Mouse (Mus musculus): Measurements from ENCODE around the gene Mlx. TPM values are rescaled to one million over a fixed set of nuclear protein-coding genes. Genes with fewer than 3 reads are reported as not detected.
"Not testable (repeated sequence)": the region's sequence is repeated elsewhere in the genome, so short reads cannot be mapped to it uniquely, and the experiment has no call there.

Mlx gene
- polyA plus RNA-seq, 1 experiment from 2014 or later: 54.1 TPM

DNA sequence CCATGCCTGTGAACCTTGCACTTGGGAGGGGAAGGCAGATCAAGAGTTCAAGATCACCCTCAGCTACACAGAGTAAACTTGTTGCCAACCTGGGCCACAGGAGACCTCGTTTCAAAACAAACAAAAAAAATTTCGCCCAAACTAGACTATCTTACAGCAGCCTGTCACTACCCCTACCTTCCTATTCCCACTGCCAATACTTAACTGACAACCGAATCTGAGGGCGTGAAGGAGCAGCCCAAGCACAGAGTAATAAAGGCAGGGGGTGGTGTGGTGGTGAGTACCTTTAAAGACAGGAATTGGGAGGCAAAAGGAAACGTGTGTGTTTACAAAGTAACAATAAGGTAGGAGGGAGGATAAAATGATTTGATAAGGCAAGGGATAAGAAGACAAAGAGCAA lies 23.6 kb downstream of the Mlx start:
- no peak for ATAC-seq (ENCODE audit: borderline replicate concordance, extremely low read depth, low FRiP score, low TSS enrichment)
- Histone ChIP-seq H3K36me3 (peaks cover 9% of the 10 kb centered on the region; the same call in 1 of the 2 replicates), H3K9ac (no peak overlapping the region), H3K4me2 (no peak overlapping the region), H3K27ac (no peak overlapping the region), H3K27me3 (no peaks in the 10 kb centered on the region), H3K4me3 (no peak overlapping the region), H3K9me3 (no peaks in the 10 kb centered on the region), H3K4me1 (no peaks in the 10 kb centered on the region)
- WGBS: 32% methylated on average over 5 of the region's 5 CpGs

DNA sequence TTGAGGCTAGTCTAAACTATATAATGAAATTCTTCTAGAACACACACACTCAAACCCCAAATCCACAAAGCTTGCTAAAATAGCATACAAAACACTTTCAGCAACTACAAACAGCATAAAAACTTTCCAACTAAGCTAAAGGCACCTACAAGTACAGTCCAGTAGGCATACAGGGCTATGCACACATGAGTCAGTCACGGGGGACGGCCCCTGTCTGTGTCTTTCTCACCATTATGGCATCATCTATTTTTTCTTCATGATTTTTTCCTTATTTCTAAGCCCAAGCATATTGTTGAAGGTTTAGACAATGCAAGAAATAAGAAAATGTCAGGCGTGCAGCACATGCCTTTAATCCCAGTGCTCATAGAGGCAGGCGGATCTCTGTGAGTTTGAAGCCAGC lies 24.1 kb downstream of the Mlx start:
- Histone ChIP-seq H3K4me1 (no peaks in the 10 kb centered on the region), H3K9ac (no peak overlapping the region), H3K9me3 (no peaks in the 10 kb centered on the region), H3K27ac (no peak overlapping the region), H3K27me3 (no peaks in the 10 kb centered on the region), H3K36me3 (0 out of 2 replicates have a peak, but pooled peaks cover 7% of the 10 kb centered on the region), H3K4me2 (no peak overlapping the region), H3K4me3 (no peak overlapping the region)
- 87% methylated on average over 4 of the region's 4 CpGs for WGBS
- no peak for ATAC-seq (ENCODE audit: borderline replicate concordance, extremely low read depth, low FRiP score, low TSS enrichment)

- Histone ChIP-seq H3K9me3 (no peaks in the 10 kb centered on the region), H3K36me3 (0 out of 2 replicates have a peak, but pooled peaks cover 7% of the 10 kb centered on the region), H3K27ac (no peak overlapping the region), H3K4me2 (no peak overlapping the region), H3K27me3 (no peaks in the 10 kb centered on the region), H3K9ac (no peak overlapping the region), H3K4me3 (no peak overlapping the region), H3K4me1 (peaks cover 4% of the 10 kb centered on the region; the same call in 1 of the 2 replicates)
- ATAC-seq (ENCODE audit: borderline replicate concordance, extremely low read depth, low FRiP score, low TSS enrichment): no peak
- 90% methylated on average over 3 of the region's 3 CpGs for WGBS
These were observed 25.1 kb downstream of the Mlx start for GRCm38 (mm10) chr11:101112186-101112585.

- no peaks in the 10 kb centered on the region for H3K9me3 ChIP-seq
- 88% methylated on average over 2 of the region's 2 CpGs for WGBS
- no peak overlapping the region for H3K4me3 ChIP-seq
- no peak overlapping the region for H3K4me2 ChIP-seq
- ATAC-seq (ENCODE audit: borderline replicate concordance, extremely low read depth, low FRiP score, low TSS enrichment): no peak
- H3K36me3 ChIP-seq: 0 out of 2 replicates have a peak, but pooled peaks cover 7% of the 10 kb centered on the region
- H3K27me3 ChIP-seq: no peaks in the 10 kb centered on the region
- H3K4me1 ChIP-seq: peaks cover 17% of the 10 kb centered on the region
- no peak overlapping the region for H3K9ac ChIP-seq
- no peak overlapping the region for H3K27ac ChIP-seq
These were observed 28.5 kb downstream of the Mlx start for GRCm38 (mm10) chr11:101115564-101115963.

DNA sequence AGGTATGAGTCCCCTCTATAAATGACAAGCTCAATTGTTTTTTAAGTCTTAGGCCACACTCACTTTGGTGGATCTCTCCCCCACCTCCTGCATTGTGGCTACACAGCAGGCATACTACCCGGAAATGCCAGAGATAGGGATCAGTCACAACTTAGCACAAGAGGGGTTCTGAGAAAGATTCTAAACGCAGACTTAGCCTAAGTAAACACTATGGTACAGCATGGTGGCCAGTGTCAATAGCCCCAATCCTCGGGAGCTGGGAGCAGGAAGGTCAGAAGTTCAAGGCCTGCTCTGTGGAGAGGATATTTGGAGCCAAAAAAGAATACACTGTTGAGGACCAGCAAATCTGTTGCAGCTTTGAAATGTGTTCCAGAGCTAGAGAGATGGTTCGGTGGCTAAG lies 31.0 kb downstream of the Mlx start:
- no peak overlapping the region for H3K27ac ChIP-seq
- ATAC-seq (ENCODE audit: borderline replicate concordance, extremely low read depth, low FRiP score, low TSS enrichment): no peak
- peaks cover 11% of the 10 kb centered on the region for H3K36me3 ChIP-seq
- H3K4me2 ChIP-seq: peak overlapping the region; percentile 89
- peak overlapping the region; percentile 84 for H3K4me3 ChIP-seq
- 18% methylated on average over 4 of the region's 4 CpGs for WGBS
- H3K27me3 ChIP-seq: no peaks in the 10 kb centered on the region
- peak overlapping the region; percentile 87; the same call in 1 of the 2 replicates for H3K9ac ChIP-seq
- no peaks in the 10 kb centered on the region for H3K9me3 ChIP-seq
- H3K4me1 ChIP-seq: peaks cover 30% of the 10 kb centered on the region

DNA sequence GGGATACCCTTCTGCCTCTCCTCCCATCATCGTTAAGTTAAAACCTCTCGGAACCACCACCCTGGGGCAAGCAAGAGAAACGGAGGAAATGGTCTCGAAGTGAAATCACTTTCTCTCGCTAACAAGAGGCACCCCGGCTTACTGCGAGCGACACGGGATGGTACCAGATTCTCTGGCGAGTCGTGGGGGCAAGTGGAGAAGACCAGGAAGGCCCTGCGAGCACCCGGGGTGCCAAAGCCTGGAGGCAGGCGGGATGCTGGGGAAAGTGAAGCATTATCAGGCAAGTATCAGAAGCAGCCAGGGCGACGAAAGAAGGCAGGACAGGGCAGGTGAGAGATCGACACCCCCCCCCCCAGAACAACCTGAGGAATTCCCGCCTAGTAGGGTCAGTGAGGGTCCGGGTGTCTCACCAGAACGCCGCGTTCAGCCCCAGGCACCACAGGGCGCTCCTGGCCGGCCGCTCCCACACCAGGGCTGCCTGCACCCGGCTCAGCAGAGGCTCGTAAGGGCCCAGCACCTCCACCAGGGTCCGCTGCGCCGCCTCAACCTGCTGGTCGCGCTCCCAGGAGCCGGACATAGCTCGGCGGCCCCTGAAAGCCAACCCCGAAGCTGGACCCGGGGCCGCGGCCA lies 32.2 kb downstream of the Mlx start:
- H3K36me3 ChIP-seq: peaks cover 14% of the 10 kb centered on the region
- ATAC-seq (ENCODE audit: borderline replicate concordance, extremely low read depth, low FRiP score, low TSS enrichment): peak; percentile 80
- H3K9me3 ChIP-seq: no peaks in the 10 kb centered on the region
- H3K4me1 ChIP-seq: peaks cover 30% of the 10 kb centered on the region
- H3K9ac ChIP-seq: peak overlapping the region; percentile 87
- H3K27ac ChIP-seq: peak overlapping the region; percentile 88
- peak overlapping the region; percentile 89 for H3K4me2 ChIP-seq
- H3K4me3 ChIP-seq: peak overlapping the region; percentile 84
- no peaks in the 10 kb centered on the region for H3K27me3 ChIP-seq
- WGBS: 1% methylated on average over 36 of the region's 39 CpGs

DNA sequence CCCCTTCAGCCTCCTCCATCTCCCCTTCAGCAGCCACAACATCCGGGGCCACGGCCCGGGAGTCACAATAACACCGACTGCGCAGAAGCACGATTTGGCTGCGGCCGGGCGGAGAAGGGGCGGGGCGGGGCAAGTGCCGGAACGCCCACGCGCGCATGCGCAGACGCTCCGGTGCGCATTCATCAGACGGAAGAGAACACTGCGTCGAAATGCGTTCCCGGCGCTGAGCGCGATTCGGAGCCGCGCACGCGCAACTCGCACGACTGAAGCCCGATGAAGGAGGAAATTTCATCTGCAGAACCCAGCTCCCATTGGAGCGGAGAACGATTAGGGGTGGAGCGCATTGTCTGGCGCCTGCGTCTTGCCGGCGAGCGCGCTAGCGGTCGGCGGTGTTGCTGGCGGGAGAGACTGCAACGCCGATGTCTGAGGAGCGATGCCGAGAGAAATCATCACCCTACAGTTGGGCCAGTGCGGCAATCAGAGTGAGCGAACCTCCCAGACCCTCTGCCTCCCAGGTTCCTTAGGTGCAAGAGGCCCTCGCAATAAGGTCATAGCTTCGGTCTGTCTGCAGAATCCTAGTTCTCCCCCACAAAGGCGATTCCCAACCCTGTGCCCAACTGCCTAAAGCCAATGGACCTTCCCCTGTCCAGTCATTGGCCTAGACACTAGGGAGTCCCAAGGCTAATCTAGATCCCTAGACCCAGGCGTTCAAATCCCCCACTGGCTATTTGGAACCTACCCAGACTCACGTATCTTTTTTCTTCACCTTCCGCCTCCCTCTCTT lies 32.9 kb downstream of the Mlx start, which contains the start of the genes Retreg3 and Tubg1:
TSS of gene Retreg3 (minus strand) at position 133 of the 784 bp plus-strand sequence.
TSS of gene Tubg1 (plus strand) at position 178 of the 784 bp plus-strand sequence.
- H3K36me3 ChIP-seq: peaks cover 14% of the 10 kb centered on the region
- no peaks in the 10 kb centered on the region for H3K27me3 ChIP-seq
- H3K4me1 ChIP-seq: peaks cover 30% of the 10 kb centered on the region
- under 1% methylated on average over 61 of the region's 61 CpGs for WGBS
- ATAC-seq (ENCODE audit: borderline replicate concordance, extremely low read depth, low FRiP score, low TSS enrichment): peak; percentile 97
- peak within 1 kb of the TSS; percentile 89 for H3K4me2 ChIP-seq
- peak within 1 kb of the TSS; percentile 87 for H3K9ac ChIP-seq
- H3K4me3 ChIP-seq: peak within 1 kb of the TSS; percentile 84
- H3K9me3 ChIP-seq: no peaks in the 10 kb centered on the region
- peak within 1 kb of the TSS; percentile 93 for H3K27ac ChIP-seq

DNA sequence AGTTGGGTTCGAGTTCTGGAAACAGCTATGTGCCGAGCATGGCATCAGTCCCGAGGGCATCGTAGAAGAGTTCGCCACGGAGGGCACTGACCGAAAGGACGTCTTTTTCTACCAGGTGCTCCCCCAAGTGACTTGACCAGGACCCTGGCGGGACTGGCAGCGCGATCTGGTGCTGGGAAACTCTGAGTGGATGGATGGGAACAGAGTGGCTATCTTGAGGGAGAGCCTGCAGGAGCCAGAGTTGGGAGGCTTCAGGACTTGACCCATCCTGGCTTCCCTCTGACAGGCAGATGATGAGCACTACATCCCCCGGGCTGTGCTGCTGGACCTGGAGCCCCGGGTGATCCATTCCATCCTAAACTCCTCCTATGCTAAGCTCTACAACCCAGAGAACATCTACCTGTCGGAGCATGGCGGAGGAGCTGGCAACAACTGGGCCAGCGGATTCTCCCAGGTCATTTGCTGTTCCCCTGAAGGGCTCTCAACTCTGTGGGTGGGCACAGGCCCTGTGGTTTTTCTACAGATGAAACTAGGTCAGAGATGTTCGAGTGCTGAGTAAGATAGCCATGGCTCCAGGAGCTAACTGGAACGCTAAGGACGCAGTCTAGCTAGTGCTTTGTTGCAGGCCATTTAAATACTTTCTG lies 33.6 kb downstream of the Mlx start:
- no peaks in the 10 kb centered on the region for H3K9me3 ChIP-seq
- peak overlapping the region; percentile 89 for H3K4me2 ChIP-seq
- peak overlapping the region; percentile 84 for H3K4me3 ChIP-seq
- ATAC-seq (ENCODE audit: borderline replicate concordance, extremely low read depth, low FRiP score, low TSS enrichment): no peak
- 14% methylated on average over 19 of the region's 19 CpGs for WGBS
- no peaks in the 10 kb centered on the region for H3K27me3 ChIP-seq
- H3K9ac ChIP-seq: peak overlapping the region; percentile 81
- H3K36me3 ChIP-seq: peaks cover 19% of the 10 kb centered on the region
- H3K27ac ChIP-seq: peak overlapping the region; percentile 93
- peaks cover 30% of the 10 kb centered on the region for H3K4me1 ChIP-seq

DNA sequence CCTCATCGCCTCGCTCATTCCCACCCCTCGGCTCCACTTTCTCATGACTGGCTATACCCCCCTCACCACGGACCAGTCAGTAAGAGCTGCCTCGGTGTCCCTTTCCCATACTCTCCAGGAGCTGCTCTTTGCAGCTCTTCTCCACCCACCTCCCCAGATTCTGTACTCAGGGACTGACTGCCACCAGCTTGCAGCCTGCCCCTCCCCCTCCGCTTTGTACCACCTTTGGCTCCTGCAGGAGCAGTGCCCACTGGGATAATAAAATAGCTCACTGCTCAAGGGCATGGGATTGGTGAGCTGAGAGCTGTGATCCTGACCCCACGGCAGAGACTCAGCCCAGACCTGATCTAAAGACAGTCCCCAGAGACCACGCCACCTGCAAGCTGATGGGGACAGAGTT lies 37.4 kb downstream of the Mlx start:
- H3K27ac ChIP-seq; H3K9me3 ChIP-seq; H3K9ac ChIP-seq; H3K27me3 ChIP-seq; H3K4me3 ChIP-seq; H3K4me2 ChIP-seq; ATAC-seq (ENCODE audit: borderline replicate concordance, extremely low read depth, low FRiP score, low TSS enrichment): not testable (repeated sequence)
- H3K4me1 ChIP-seq: peaks cover 15% of the 10 kb centered on the region
- 87% methylated on average over 8 of the region's 8 CpGs for WGBS
- H3K36me3 ChIP-seq: peaks cover 32% of the 10 kb centered on the region

- WGBS: 96% methylated on average over 9 of the region's 9 CpGs
- H3K9me3 ChIP-seq; ATAC-seq (ENCODE audit: borderline replicate concordance, extremely low read depth, low FRiP score, low TSS enrichment); H3K4me3 ChIP-seq; H3K27me3 ChIP-seq; H3K4me2 ChIP-seq; H3K9ac ChIP-seq; H3K27ac ChIP-seq: not testable (repeated sequence)
- peaks cover 32% of the 10 kb centered on the region for H3K36me3 ChIP-seq
- H3K4me1 ChIP-seq: peaks cover 16% of the 10 kb centered on the region
These were observed 37.9 kb downstream of the Mlx start for GRCm38 (mm10) chr11:101125008-101125407.

DNA sequence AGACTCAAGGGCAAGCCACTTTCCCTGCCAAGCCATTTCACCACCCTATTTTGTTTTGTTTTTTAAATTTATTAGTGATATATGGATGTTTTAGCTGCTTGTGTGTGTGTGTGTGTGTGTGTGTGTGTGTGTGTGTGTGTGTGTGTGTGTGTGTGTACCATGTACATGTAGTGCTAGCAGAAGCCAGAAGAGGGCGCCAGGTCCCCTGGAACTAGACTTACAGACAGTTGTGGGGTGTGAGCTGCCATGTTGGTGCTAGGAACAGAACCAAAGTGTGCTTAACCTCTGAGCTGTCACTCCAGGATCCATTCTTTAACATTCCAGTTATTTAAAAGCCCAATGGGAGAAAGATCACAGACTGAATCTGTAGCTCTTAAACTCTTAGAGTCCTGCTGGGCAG lies 40.0 kb downstream of the Mlx start:
- H3K27ac ChIP-seq: no peak overlapping the region
- H3K4me3 ChIP-seq: no peak overlapping the region
- H3K9ac ChIP-seq: no peak overlapping the region
- peaks cover 3% of the 10 kb centered on the region for H3K4me1 ChIP-seq
- no peaks in the 10 kb centered on the region for H3K9me3 ChIP-seq
- H3K36me3 ChIP-seq: peaks cover 32% of the 10 kb centered on the region
- WGBS: 100% methylated on average over 1 of the region's 1 CpGs
- H3K27me3 ChIP-seq: no peaks in the 10 kb centered on the region
- ATAC-seq (ENCODE audit: borderline replicate concordance, extremely low read depth, low FRiP score, low TSS enrichment): no peak
- H3K4me2 ChIP-seq: no peak overlapping the region
